Mouse (Mus musculus) ES-Bruce4 (cell line): Measurements from ENCODE around the gene Ece1.

Experiments
- CTCF ChIP-seq: IDR thresholded peaks from one replicate; pipeline ENCODE4 v1.8.1; 2011; ENCODE audit warnings: low read depth, low read length
- POLR2A ChIP-seq: IDR thresholded peaks from one replicate; pipeline ENCODE4 v1.8.1; 2011; ENCODE audit warnings: low read length; ENCODE audit not compliant: insufficient read depth

DNA sequence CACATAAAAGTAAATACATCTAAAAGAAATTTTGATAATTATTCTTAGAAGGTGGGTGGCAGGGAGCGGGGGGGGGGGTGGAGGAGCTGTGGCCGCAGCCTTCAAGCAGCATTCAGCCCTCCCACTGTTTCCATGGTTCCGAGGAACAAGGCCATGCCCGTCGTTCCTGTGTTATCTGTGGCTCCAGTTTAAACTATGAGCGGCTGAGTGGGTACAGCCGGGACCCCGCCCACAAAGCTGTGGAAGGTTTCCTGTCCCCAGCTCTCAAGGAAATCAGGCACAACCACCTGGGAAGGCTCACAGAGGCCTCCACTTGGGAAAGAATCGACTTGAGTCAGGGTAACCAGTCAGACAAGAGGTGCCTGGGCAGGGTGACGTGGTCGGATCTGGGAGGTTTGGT lies 98.7 kb downstream of the Ece1 start:
- TF ChIP-seq POLR2A (no peak), CTCF (no peak)
